Mouse (Mus musculus): ENCODE results near the gene Cfhr2. TPM values are rescaled to one million over a fixed set of nuclear protein-coding genes. Genes with fewer than 3 reads are reported as not detected.

The Cfhr2 gene
- total RNA-seq (2023): under 1 TPM in 1 of 2 experiments, not detected in 1; 0.53 TPM

GRCm38 (mm10) chr1:139858548-139858947 is at the start of gene Cfhr2:
Gene Cfhr2 (minus strand): TSS chr1:139858702.

DNA sequence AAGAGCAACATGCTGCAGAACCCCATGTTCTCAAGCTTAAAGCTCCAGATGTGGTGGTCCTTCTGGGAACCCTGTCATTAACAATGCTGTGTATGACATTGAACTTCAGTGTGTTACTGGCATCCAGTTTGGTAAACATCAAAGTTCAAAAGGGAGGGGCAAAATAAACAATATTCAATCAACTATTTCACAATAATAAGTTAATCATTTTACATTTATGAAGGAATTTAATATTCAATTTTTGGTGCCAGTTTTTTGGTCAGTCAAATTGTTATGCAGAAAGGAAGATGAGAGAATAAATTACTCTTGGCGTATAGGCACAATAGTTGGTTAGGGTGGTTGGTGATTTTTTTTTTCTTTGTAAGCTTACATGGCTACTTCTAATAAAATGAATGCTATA is 77.4 kb downstream of the Cfhr2 start, which contains the start of gene Gm4788:
TSS of gene Gm4788 (minus strand) at position 101 of the 400 bp plus-strand sequence.

Other genes with a start within 250 kb of the Cfhr2 start
- gene Gm4788, start 77.5 kb downstream of the Cfhr2 start, total RNA-seq (2023): under 1 TPM in 1 of 2 experiments, not detected in 1; 0.22 TPM